14 mouse cellular contexts compared by ENCODE assay signal in genomic region chr15:11744903-11745302, GRCm38 (mm10).
DNase-seq lines count a peak whose midpoint lies in the region; ATAC-seq and TF ChIP-seq lines count a peak whose summit lies in the region.
"Had no signal": no experiment of that assay in that cellular context is flagged by ENCODE, and none has a peak within 500 bp of the region (broad histone marks: within the 10 kb centered on the region; RNA-seq: fewer than 3 reads in every experiment).

No protein-coding gene starts in this region.

- no peak overlapping the region for H3K27ac ChIP-seq in forebrain, postnatal 0 days (ENCODE audit: low read depth, low read length)
- H3K27ac ChIP-seq in forebrain, embryonic 13.5 days, result no peak overlapping the region
- peak overlapping the region; percentile 41 for H3K27ac ChIP-seq in liver, embryonic 11.5 days (ENCODE audit: low read depth, low read length)
- H3K27ac ChIP-seq in liver, embryonic 12.5 days, result no peak overlapping the region; the same call in 1 of the 2 replicates
- H3K27ac ChIP-seq in heart, embryonic 14.5 days (replicated peaks in 1 of 2; ENCODE audit: control insufficient read depth in 1 of 2, insufficient read depth in 1 of 2, low read depth in 2 of 2, low read length in 2 of 2), result peak overlapping the region; percentile 52 to 76
- H3K27ac ChIP-seq in stomach, embryonic 14.5 days (ENCODE audit: low read length), result peak overlapping the region; percentile 78
- H3K27ac ChIP-seq: liver, embryonic 14.5 days; midbrain, embryonic 12.5 days had no signal

- H3K4me1 ChIP-seq in forebrain, postnatal 0 days (ENCODE audit: insufficient read depth), result no peaks in the 10 kb centered on the region
- H3K4me1 ChIP-seq in forebrain, embryonic 13.5 days, result peaks cover 14% of the 10 kb centered on the region
- peaks cover 4% of the 10 kb centered on the region for H3K4me1 ChIP-seq in liver, embryonic 11.5 days (replicated peaks; ENCODE audit: control insufficient read depth, insufficient read depth, low read length)
- H3K4me1 ChIP-seq in liver, embryonic 12.5 days, result no peaks in the 10 kb centered on the region
- H3K4me1 ChIP-seq in heart, embryonic 14.5 days (ENCODE audit: control insufficient read depth in 2 of 2, insufficient read depth in 2 of 2, low read length in 2 of 2), result peaks cover 9 to 24% of the 10 kb centered on the region in 2 experiments
- peaks cover 16% of the 10 kb centered on the region for H3K4me1 ChIP-seq in stomach, embryonic 14.5 days (ENCODE audit: control insufficient read depth, insufficient read depth, low read length)

- H3K27me3 ChIP-seq in forebrain, postnatal 0 days (ENCODE audit: insufficient read depth, low read length), result no peaks in the 10 kb centered on the region; the same call in 1 of the 2 replicates
- no peaks in the 10 kb centered on the region for H3K27me3 ChIP-seq in forebrain, embryonic 13.5 days
- no peaks in the 10 kb centered on the region for H3K27me3 ChIP-seq in liver, embryonic 11.5 days (replicated peaks; ENCODE audit: control insufficient read depth, insufficient read depth, low read length)
- H3K27me3 ChIP-seq in liver, embryonic 12.5 days (replicated peaks), result no peaks in the 10 kb centered on the region
- H3K27me3 ChIP-seq in heart, embryonic 14.5 days (ENCODE audit: control insufficient read depth, insufficient read depth, low read length), result no peaks in the 10 kb centered on the region
- no peaks in the 10 kb centered on the region for H3K27me3 ChIP-seq in stomach, embryonic 14.5 days (ENCODE audit: control insufficient read depth, insufficient read depth, low read length)
- H3K27me3 ChIP-seq: midbrain, embryonic 12.5 days had no signal

- 33% methylated on average over 5 of the region's 5 CpGs for WGBS in forebrain, postnatal 0 days
- 55% methylated on average over 5 of the region's 5 CpGs for WGBS in forebrain, embryonic 13.5 days
- WGBS in liver, embryonic 11.5 days, result 50% methylated on average over 5 of the region's 5 CpGs
- 52% methylated on average over 5 of the region's 5 CpGs for WGBS in liver, embryonic 12.5 days (ENCODE audit: insufficient replicate concordance)
- 12% methylated on average over 5 of the region's 5 CpGs for WGBS in heart, embryonic 14.5 days
- WGBS in stomach, embryonic 14.5 days, result 19% methylated on average over 5 of the region's 5 CpGs

- peak; percentile 70 for ATAC-seq in forebrain, postnatal 0 days
- no peak for ATAC-seq in forebrain, embryonic 13.5 days
- ATAC-seq in liver, embryonic 11.5 days (replicated peaks; ENCODE audit: low FRiP score), result no peak
- no peak for ATAC-seq in liver, embryonic 12.5 days
- no peak for ATAC-seq in heart, embryonic 14.5 days (ENCODE audit: insufficient number of reproducible peaks, insufficient read depth, low FRiP score, low read depth)
- ATAC-seq in stomach, embryonic 14.5 days (ENCODE audit: insufficient number of reproducible peaks, insufficient read depth, low FRiP score, low read depth), result peak; percentile 74; the same call in 1 of the 2 replicates
- ATAC-seq: hindbrain, embryonic 16.5 days had no signal

- no peaks in the 10 kb centered on the region for H3K36me3 ChIP-seq in forebrain, postnatal 0 days (ENCODE audit: insufficient read depth)
- H3K36me3 ChIP-seq in forebrain, embryonic 13.5 days (ENCODE audit: poor library complexity, severe bottlenecking), result no peaks in the 10 kb centered on the region
- no peaks in the 10 kb centered on the region for H3K36me3 ChIP-seq in liver, embryonic 11.5 days (ENCODE audit: control insufficient read depth, insufficient read depth, low read length)
- no peaks in the 10 kb centered on the region for H3K36me3 ChIP-seq in liver, embryonic 12.5 days
- H3K36me3 ChIP-seq in heart, embryonic 14.5 days (ENCODE audit: control insufficient read depth, insufficient read depth, low read length), result no peaks in the 10 kb centered on the region
- H3K36me3 ChIP-seq in stomach, embryonic 14.5 days (ENCODE audit: control insufficient read depth, insufficient read depth, low read length), result no peaks in the 10 kb centered on the region
- H3K36me3 ChIP-seq: midbrain, embryonic 12.5 days had no signal

- no peak overlapping the region for H3K9ac ChIP-seq in forebrain, postnatal 0 days
- H3K9ac ChIP-seq in forebrain, embryonic 13.5 days, result no peak overlapping the region
- no peak overlapping the region for H3K9ac ChIP-seq in liver, embryonic 11.5 days (ENCODE audit: low read depth, low read length)
- no peak overlapping the region for H3K9ac ChIP-seq in liver, embryonic 12.5 days
- H3K9ac ChIP-seq in heart, embryonic 14.5 days (ENCODE audit: low read length), result no peak overlapping the region
- H3K9ac ChIP-seq in stomach, embryonic 14.5 days (replicated peaks; ENCODE audit: low read depth, low read length), result no peak overlapping the region
- H3K9ac ChIP-seq: liver, embryonic 14.5 days; midbrain, embryonic 12.5 days had no signal

- H3K4me3 ChIP-seq in forebrain, postnatal 0 days (ENCODE audit: low read depth, low read length), result no peak overlapping the region
- H3K4me3 ChIP-seq in forebrain, embryonic 13.5 days, result no peak overlapping the region
- H3K4me3 ChIP-seq in liver, embryonic 11.5 days (ENCODE audit: low read depth, low read length), result no peak overlapping the region
- no peak overlapping the region for H3K4me3 ChIP-seq in liver, embryonic 12.5 days
- H3K4me3 ChIP-seq in heart, embryonic 14.5 days (ENCODE audit: control insufficient read depth in 1 of 2, insufficient read depth in 1 of 2, low read depth in 1 of 2, low read length in 2 of 2), result no peak overlapping the region
- H3K4me3 ChIP-seq in stomach, embryonic 14.5 days (ENCODE audit: low read depth, low read length), result no peak overlapping the region
- H3K4me3 ChIP-seq: midbrain, embryonic 12.5 days had no signal

- no peak overlapping the region for H3K4me2 ChIP-seq in forebrain, postnatal 0 days (ENCODE audit: low read depth)
- no peak overlapping the region for H3K4me2 ChIP-seq in forebrain, embryonic 13.5 days
- no peak overlapping the region for H3K4me2 ChIP-seq in liver, embryonic 11.5 days
- H3K4me2 ChIP-seq in liver, embryonic 12.5 days, result no peak overlapping the region
- H3K4me2 ChIP-seq in heart, embryonic 14.5 days (ENCODE audit: low read length), result no peak overlapping the region
- H3K4me2 ChIP-seq in stomach, embryonic 14.5 days (replicated peaks; ENCODE audit: low read depth, low read length), result no peak overlapping the region
- H3K4me2 ChIP-seq: midbrain, embryonic 12.5 days had no signal

- no peaks in the 10 kb centered on the region for H3K9me3 ChIP-seq in forebrain, postnatal 0 days (ENCODE audit: low read length)
- H3K9me3 ChIP-seq in forebrain, embryonic 13.5 days (replicated peaks), result no peaks in the 10 kb centered on the region
- H3K9me3 ChIP-seq in liver, embryonic 11.5 days (ENCODE audit: control insufficient read depth, low read length), result no peaks in the 10 kb centered on the region
- H3K9me3 ChIP-seq in liver, embryonic 12.5 days (replicated peaks), result no peaks in the 10 kb centered on the region
- H3K9me3 ChIP-seq in heart, embryonic 14.5 days (ENCODE audit: control insufficient read depth, low read length), result no peaks in the 10 kb centered on the region
- no peaks in the 10 kb centered on the region; the same call in 1 of the 2 replicates for H3K9me3 ChIP-seq in stomach, embryonic 14.5 days (ENCODE audit: control insufficient read depth, low read depth, low read length)
- H3K9me3 ChIP-seq: midbrain, embryonic 12.5 days had no signal

- no peak for TF ChIP-seq CTCF in forebrain, postnatal 0 days (IDR thresholded peaks at IDR 0.05; ENCODE audit: low read depth)

- DNase-seq in forebrain, postnatal 0 days, result no peak
- no peak for DNase-seq in liver, embryonic 11.5 days (ENCODE audit: low spot score)
- DNase-seq in urinary bladder, adult 18-20 months (ENCODE audit: low spot score in 2 of 2), result no peak
- no peak for DNase-seq in left cerebral cortex, adult 9 months (ENCODE audit: low spot score in 2 of 2)
- DNase-seq: cerebellum, postnatal 14 days; kidney, postnatal 4 days; thymus, postnatal 25 days had no signal

Comparison
In these comparisons a context has a peak if more than half of its experiments do, and no peak if none do; other contexts are left out.
1. ATAC-seq: peak in forebrain, postnatal 0 days (single experiment) and stomach, embryonic 14.5 days (single experiment); none in forebrain, embryonic 13.5 days (single experiment), liver, embryonic 11.5 days (single experiment), liver, embryonic 12.5 days (single experiment) and heart, embryonic 14.5 days (single experiment).
2. H3K27ac ChIP-seq: peak in liver, embryonic 11.5 days (single experiment), heart, embryonic 14.5 days (2 of 2) and stomach, embryonic 14.5 days (single experiment); none in forebrain, postnatal 0 days (single experiment), forebrain, embryonic 13.5 days (single experiment) and liver, embryonic 12.5 days (single experiment).